Mouse (Mus musculus): ENCODE results near the gene Mtg1.

GRCm38 (mm10) chr7:140138021-140138310 is 602 bp downstream of the Mtg1 start:
- TF ChIP-seq POLR2A (IDR thresholded peaks at IDR 0.05; ENCODE audit: control insufficient read depth in 1 of 2, insufficient read depth in 1 of 2, low read depth in 1 of 2, low read length in 2 of 2, poor library complexity in 1 of 2) (no peak; a peak in 2 of 4 replicates), TAL1 (IDR thresholded peaks at IDR 0.05; ENCODE audit: low read length) (no peak), TCF12 (IDR thresholded peaks at IDR 0.05; ENCODE audit: low read depth, low read length) (no peak), RCOR1 (IDR thresholded peaks at IDR 0.05; ENCODE audit: low read depth, low read length) (no peak), CTCF (IDR thresholded peaks at IDR 0.05 in 2 of 3, conservative IDR thresholded peaks at IDR 0.05 in 1 of 3; ENCODE audit: control insufficient read depth in 1 of 3, insufficient read depth in 1 of 3, low read depth in 2 of 3, low read length in 3 of 3, poor library complexity in 1 of 3, severe bottlenecking in 1 of 3) (no peak), MYC (IDR thresholded peaks at IDR 0.05; ENCODE audit: low read depth, low read length) (no peak; the same call in 1 of the 2 replicates), SIN3A (IDR thresholded peaks at IDR 0.05; ENCODE audit: low read length) (no peak), EP300 (IDR thresholded peaks at IDR 0.05; ENCODE audit: low read depth in 1 of 2, low read length in 2 of 2) (no peak), MAX (IDR thresholded peaks at IDR 0.05; ENCODE audit: low read length) (no peak), BHLHE40 (IDR thresholded peaks at IDR 0.05; ENCODE audit: borderline replicate concordance, low read depth, low read length) (no peak), ZNF384 (IDR thresholded peaks at IDR 0.05; ENCODE audit: low read depth, low read length) (no peak), ZKSCAN1 (IDR thresholded peaks at IDR 0.05; ENCODE audit: low read depth, low read length) (no peak), MAZ (IDR thresholded peaks at IDR 0.05; ENCODE audit: low read depth, low read length) (no peak), USF2 (IDR thresholded peaks at IDR 0.05; ENCODE audit: borderline replicate concordance in 1 of 2, insufficient read depth in 1 of 2, low read depth in 1 of 2, low read length in 2 of 2) (no peak)

Measured in MEL (cell line).